Mouse (Mus musculus) left cerebral cortex, postnatal 14 days (tissue): ENCODE data around the gene Fancg. TPM values are rescaled to one million over a fixed set of nuclear protein-coding genes. Genes with fewer than 3 reads are reported as not detected.

Experiments
- DNase-seq, 2 experiments: peaks; one replicate each; pipeline ENCODE4 v3.0.0; 2021 to 2022; ENCODE audit warnings: low spot score in 2 of 2, mixed read lengths in 1 of 2
- intact Hi-C: fragments of 180-260 bp; cut with DNase I; formaldehyde crosslinking; loops from one replicate; pipeline ENCODE4 v1.15.1; 2025
- total RNA-seq, 2 experiments: library from RNA; stranded (reverse); gene quantifications; 2 replicates each; pipeline ENCODE4 v1.2.3; 2021

The Fancg gene
- total RNA-seq, 2 experiments from 2014 or later = 10.0 to 11.3 TPM

DNA sequence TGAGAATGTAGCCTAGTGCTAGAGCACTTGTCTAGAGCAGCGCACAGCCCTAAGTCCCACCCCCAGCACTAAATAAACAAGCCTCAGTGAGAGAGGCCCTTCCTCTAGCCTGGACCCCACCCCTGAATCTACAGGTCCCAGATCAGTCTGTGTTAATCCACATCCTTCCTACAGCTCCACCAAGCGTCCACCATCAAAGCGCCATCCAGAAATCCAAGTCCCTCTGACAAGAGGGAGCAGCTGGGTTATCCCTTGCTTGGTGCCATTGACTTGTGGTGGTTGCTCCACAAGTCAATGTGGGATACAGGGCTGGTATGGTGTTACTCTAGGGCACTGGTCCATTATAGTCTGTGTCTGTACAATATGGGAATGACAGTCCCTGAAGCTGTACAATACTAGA, 55.1 kb downstream of the Fancg start:
- intact Hi-C loops = no loop called here
- no peak for DNase-seq

GRCm38 (mm10) chr4:42954297-42954696, 56.0 kb downstream of the Fancg start:
- intact Hi-C loops = no loop called here
- DNase-seq = peak; percentile 85 to 92

- DNase-seq = no peak
- intact Hi-C loops = no loop called here
Observed at GRCm38 (mm10) chr4:42953435-42954094, 56.7 kb downstream of the Fancg start.

- intact Hi-C loops = no loop called here
- no peak for DNase-seq
Observed at GRCm38 (mm10) chr4:42952563-42952962, 57.7 kb downstream of the Fancg start.

Other genes starting within 250 kb of the Fancg start
- not detected for gene Ccl21a, start 236.5 kb downstream of the Fancg start, total RNA-seq
- gene Fam205a1, start 156.6 kb downstream of the Fancg start, total RNA-seq = under 1 TPM; 0.18 to 0.27 TPM
- 1 to 10 TPM; 2.3 to 2.7 TPM for gene Gm12394, start 153.7 kb downstream of the Fancg start, total RNA-seq
- 1 to 10 TPM; 1.9 to 2.4 TPM for gene Fam205c, start 136.3 kb downstream of the Fancg start, total RNA-seq
- gene Phf24, start 93.8 kb downstream of the Fancg start, total RNA-seq = 100 to 1,000 TPM; 328 to 359 TPM
- 100 to 1,000 TPM; 225 to 284 TPM for gene Dnajb5, start 60.7 kb downstream of the Fancg start, total RNA-seq
- not detected for gene 1700022I11Rik, start 40.9 kb downstream of the Fancg start, total RNA-seq
- 100 to 1,000 TPM; 223 to 226 TPM for gene Vcp, start 10.0 kb downstream of the Fancg start, total RNA-seq
- gene Pigo, start 15.3 kb upstream of the Fancg start, total RNA-seq = 10 to 100 TPM; 31.4 to 32.3 TPM
- gene Stoml2, start 21.2 kb upstream of the Fancg start, total RNA-seq = 100 to 1,000 TPM; 107 to 108 TPM
- gene Fam214b, start 35.7 kb upstream of the Fancg start, total RNA-seq = 10 to 100 TPM; 29.2 to 37.3 TPM
- 10 to 100 TPM; 55.7 to 60.5 TPM for gene Unc13b, start 48.4 kb upstream of the Fancg start, total RNA-seq